Mouse (Mus musculus) embryonic fibroblast, embryonic 13.5 days (primary cell): ENCODE data around the gene Gm44596. TPM values are rescaled to one million over a fixed set of nuclear protein-coding genes. Genes with fewer than 3 reads are reported as not detected.
"Not testable (repeated sequence)": the region's sequence is repeated elsewhere in the genome, so short reads cannot be mapped to it uniquely, and the experiment has no call there.

ENCODE experiments used
- H3K27ac ChIP-seq: 2 replicates; pipeline ENCODE4 v1.5.1; 2012; ENCODE audit warnings: low read length, control low read depth, inconsistent platforms; ENCODE audit not compliant: insufficient read depth
- H3K4me1 ChIP-seq: 2 replicates; pipeline ENCODE4 v1.6.1; 2011; ENCODE audit warnings: low read length; ENCODE audit not compliant: control insufficient read depth, insufficient read depth
- H3K4me3 ChIP-seq: 2 replicates; pipeline ENCODE4 v1.5.1; 2011; ENCODE audit warnings: mild to moderate bottlenecking, control low read depth, low read length; ENCODE audit not compliant: insufficient read depth
- CTCF ChIP-seq: IDR thresholded peaks from 2 replicates; pipeline ENCODE4 v1.5.1; 2011; ENCODE audit warnings: mild to moderate bottlenecking, control low read depth, low read length, moderate library complexity, borderline replicate concordance; ENCODE audit not compliant: insufficient read depth
- POLR2A ChIP-seq: IDR thresholded peaks from 2 replicates; pipeline ENCODE4 v1.6.1; 2011; ENCODE audit warnings: low read depth, mild to moderate bottlenecking, control low read depth, low read length, moderate library complexity
- polyA plus RNA-seq: library from polyadenylated mRNA; stranded (reverse); fragments of >200 nt; gene quantifications from 2 replicates; pipeline ENCODE4 v1.2.4, GENCODE M21; 2011; ENCODE audit warnings: low read depth; ENCODE audit not compliant: missing spikeins, insufficient read length

Gene Gm44596
- polyA plus RNA-seq, 1 experiment = not detected

GRCm38 (mm10) chr6:128376371-128377085 is 1.2 kb downstream of the Gm44596 start:
- no peaks in the 10 kb centered on the region for H3K4me1 ChIP-seq
- H3K4me3 ChIP-seq = no peak overlapping the region
- TF ChIP-seq CTCF (no peak), POLR2A (no peak)
- no peak overlapping the region for H3K27ac ChIP-seq

- no peaks in the 10 kb centered on the region for H3K4me1 ChIP-seq
- no peak overlapping the region for H3K4me3 ChIP-seq
- TF ChIP-seq POLR2A (no peak), CTCF (no peak)
- no peak overlapping the region for H3K27ac ChIP-seq
These were observed 4.3 kb downstream of the Gm44596 start for GRCm38 (mm10) chr6:128379636-128380035.

DNA sequence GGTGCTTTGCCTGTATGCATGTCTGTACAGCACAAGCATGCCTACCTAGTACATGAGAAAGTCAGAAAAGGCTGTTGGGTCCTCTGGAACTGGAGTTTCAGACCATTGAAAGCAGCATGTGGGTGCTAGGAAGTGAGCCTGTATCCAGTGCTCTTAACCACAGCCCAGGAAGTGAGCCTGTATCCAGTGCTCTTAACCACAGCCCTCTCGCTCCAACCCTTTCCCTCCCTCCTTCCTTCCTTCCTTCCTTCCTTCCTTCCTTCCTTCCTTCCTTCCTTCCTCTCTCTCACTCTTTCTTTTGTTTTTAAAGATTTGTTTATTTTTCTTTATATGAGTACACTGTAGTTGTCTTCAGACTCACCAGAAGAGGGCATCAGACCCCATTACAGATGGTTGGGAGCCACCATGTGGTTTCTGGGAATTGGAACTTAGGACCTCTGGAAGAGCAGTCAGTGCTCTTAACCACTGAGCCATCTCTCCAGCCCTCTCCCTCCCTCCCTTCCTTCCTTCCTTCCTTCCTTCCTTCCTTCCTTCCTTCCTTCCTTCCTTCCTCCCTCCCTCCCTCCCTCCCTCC is 5.4 kb downstream of the Gm44596 start:
- not testable (repeated sequence) for H3K27ac ChIP-seq, H3K4me3 ChIP-seq, H3K4me1 ChIP-seq

GRCm38 (mm10) chr6:128381254-128381653 is 6.0 kb downstream of the Gm44596 start:
- TF ChIP-seq CTCF (no peak), POLR2A (no peak)

DNA sequence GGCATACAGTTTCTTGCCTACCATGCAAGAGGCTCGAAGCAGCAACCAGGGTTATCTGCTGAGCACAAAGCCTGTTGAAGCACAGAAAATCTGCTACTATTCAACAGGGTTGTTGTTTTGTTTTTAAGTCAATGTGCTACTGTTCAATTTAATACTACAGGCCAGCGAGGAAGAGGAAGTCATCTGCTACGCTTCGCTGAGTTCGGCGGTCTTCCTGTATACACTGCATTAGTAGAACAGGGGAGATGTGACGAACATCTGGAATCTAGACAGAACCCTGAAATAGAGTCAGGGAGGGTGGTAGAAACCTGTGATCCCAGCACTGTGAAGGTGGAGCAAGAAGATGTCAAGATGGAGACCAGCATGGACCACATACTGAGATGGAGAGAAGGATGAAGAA is 8.4 kb downstream of the Gm44596 start:
- TF ChIP-seq CTCF (no peak), POLR2A (no peak)

More at GRCm38 (mm10) chr6:128381254-128381653, 6.0 kb downstream of the Gm44596 start:
- Histone ChIP-seq H3K4me1 (no peaks in the 10 kb centered on the region), H3K4me3 (no peak overlapping the region), H3K27ac (no peak overlapping the region)

DNA sequence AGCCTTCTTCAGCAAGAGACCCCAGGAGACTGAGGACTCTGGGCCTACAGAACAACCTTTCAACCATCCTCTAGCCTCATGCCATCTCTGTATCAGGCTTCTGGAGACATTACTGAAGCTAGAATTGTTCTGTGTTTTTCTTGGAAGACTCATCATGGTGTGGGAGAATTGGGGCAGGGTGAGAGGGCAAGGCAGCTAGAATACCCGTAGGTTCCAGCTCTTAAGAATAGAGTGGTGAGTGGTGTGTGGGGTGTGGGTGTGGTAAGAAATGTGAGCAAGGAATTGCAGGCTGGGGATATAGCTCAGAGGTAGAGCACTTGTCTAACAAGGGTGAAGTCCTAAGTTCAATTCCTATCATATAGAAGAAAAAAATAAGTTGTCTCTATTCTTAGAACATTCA is 9.7 kb downstream of the Gm44596 start:
- Histone ChIP-seq H3K27ac (no peak overlapping the region), H3K4me1 (no peaks in the 10 kb centered on the region), H3K4me3 (no peak overlapping the region)
- TF ChIP-seq POLR2A (no peak), CTCF (no peak)

More for the DNA sequence above, 8.4 kb downstream of the Gm44596 start:
- H3K4me1 ChIP-seq = no peaks in the 10 kb centered on the region
- H3K4me3 ChIP-seq = no peak overlapping the region
- H3K27ac ChIP-seq = no peak overlapping the region

DNA sequence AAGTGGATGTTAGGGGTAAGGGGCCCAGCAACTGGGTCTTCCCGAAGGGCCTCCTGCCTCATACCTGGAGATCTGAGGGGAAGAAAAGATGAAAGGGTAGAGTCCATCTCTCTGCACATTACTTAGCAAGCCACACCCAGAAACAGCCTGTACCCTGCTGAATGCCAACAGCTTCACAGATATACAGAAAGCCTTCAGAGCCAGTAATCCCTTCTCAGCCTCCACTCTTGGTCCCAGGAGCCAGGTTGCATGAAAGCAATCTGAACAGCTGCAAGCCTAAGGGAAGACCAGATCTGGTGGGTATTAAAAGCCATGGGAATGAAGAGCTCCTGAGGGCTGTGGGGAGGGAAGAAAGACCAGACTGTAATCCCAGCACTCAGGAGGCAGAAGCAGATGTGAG is 13.9 kb downstream of the Gm44596 start:
- no peak overlapping the region for H3K27ac ChIP-seq
- TF ChIP-seq CTCF (no peak), POLR2A (no peak)
- no peak overlapping the region for H3K4me3 ChIP-seq
- H3K4me1 ChIP-seq = no peaks in the 10 kb centered on the region

- no peak overlapping the region for H3K4me3 ChIP-seq
- H3K27ac ChIP-seq = no peak overlapping the region
- H3K4me1 ChIP-seq = no peaks in the 10 kb centered on the region
- TF ChIP-seq CTCF (no peak), POLR2A (no peak)
These were observed 15.4 kb downstream of the Gm44596 start for GRCm38 (mm10) chr6:128390683-128391082.

GRCm38 (mm10) chr6:128397574-128398261 is 22.4 kb downstream of the Gm44596 start:
- peaks cover 3% of the 10 kb centered on the region; the same call in 1 of the 2 replicates for H3K4me1 ChIP-seq
- TF ChIP-seq CTCF (no peak), POLR2A (no peak)
- no peak overlapping the region for H3K4me3 ChIP-seq
- H3K27ac ChIP-seq = no peak overlapping the region

- Histone ChIP-seq H3K4me1 (peaks cover 3% of the 10 kb centered on the region; the same call in 1 of the 2 replicates), H3K27ac (no peak within 1 kb of the TSS), H3K4me3 (no peak within 1 kb of the TSS)
- TF ChIP-seq POLR2A (no peak), CTCF (no peak)
These were observed 23.7 kb downstream of the Gm44596 start, which contains the start of gene Nrip2 for GRCm38 (mm10) chr6:128398996-128399395. TSS of gene Nrip2 (plus strand) at chr6:128399296.
